Mouse (Mus musculus) liver, embryonic 14.5 days (tissue): ENCODE measurements around the gene Tet3. TPM values are rescaled to one million over a fixed set of nuclear protein-coding genes. Genes with fewer than 3 reads are reported as not detected.

Experiments
- ATAC-seq: fragments of 200-750 bp; cut with Nextera tagmentation; 2 replicates; pipeline ENCODE4 v1.8.0; 2017; ENCODE audit warnings: moderate number of reproducible peaks, mild to moderate bottlenecking, moderate library complexity; ENCODE audit not compliant: insufficient read depth
- DNase-seq, 3 experiments: peaks; one replicate each; pipeline ENCODE4 v3.0.0-alpha.2; 2012 to 2013; ENCODE audit warnings: low read depth in 3 of 3, low spot score in 3 of 3
- H3K27ac ChIP-seq: fragments of 300-500 bp; sonication (generic); 2 replicates; pipeline ENCODE4 v1.5.1; 2014; ENCODE audit warnings: moderate library complexity, mild to moderate bottlenecking, control low read depth, inconsistent platforms
- H3K27me3 ChIP-seq: fragments of 300-500 bp; sonication (generic); 2 replicates; pipeline ENCODE4 v1.6.1; 2014; ENCODE audit warnings: mild to moderate bottlenecking, low read length, moderate library complexity; ENCODE audit not compliant: control insufficient read depth, insufficient read depth
- H3K36me3 ChIP-seq: fragments of 300-500 bp; sonication (generic); replicated peaks from 2 replicates; pipeline ENCODE4 v1.6.1; 2014; ENCODE audit warnings: low read depth; ENCODE audit not compliant: control insufficient read depth, insufficient read depth
- H3K4me1 ChIP-seq, 2 experiments: fragments of 200-500 bp in 1 of 2; fragments of 300-500 bp in 1 of 2; sonication (generic) in 1 of 2; replicated peaks; 2 replicates each; pipeline ENCODE4 v1.6.1; 2012 to 2014; ENCODE audit warnings: antibody characterized with exemption in 1 of 2, inconsistent platforms in 1 of 2, low read length in 1 of 2; ENCODE audit not compliant: control insufficient read depth in 2 of 2, insufficient read depth in 2 of 2
- H3K4me2 ChIP-seq: fragments of 300-500 bp; sonication (generic); 2 replicates; pipeline ENCODE4 v1.6.1; 2014; ENCODE audit warnings: low read depth, mild to moderate bottlenecking, control low read depth, moderate library complexity
- H3K4me3 ChIP-seq, 2 experiments: fragments of 200-500 bp in 1 of 2; fragments of 300-500 bp in 1 of 2; sonication (generic) in 1 of 2; 2 replicates each; pipeline ENCODE4 v1.5.1; 2012 to 2014; ENCODE audit warnings: low read depth in 2 of 2, low read length in 2 of 2, mild to moderate bottlenecking in 2 of 2, control low read depth in 1 of 2, inconsistent platforms in 1 of 2, moderate library complexity in 1 of 2; ENCODE audit not compliant: insufficient read depth in 1 of 2
- H3K9ac ChIP-seq: fragments of 300-500 bp; sonication (generic); replicated peaks from 2 replicates; pipeline ENCODE4 v1.6.1; 2014; ENCODE audit warnings: mild to moderate bottlenecking, control low read depth, moderate library complexity
- H3K9me3 ChIP-seq: fragments of 300-500 bp; sonication (generic); 2 replicates; pipeline ENCODE4 v1.6.1; 2016; ENCODE audit warnings: low read length, mixed read lengths; ENCODE audit not compliant: control insufficient read depth
- CTCF ChIP-seq: IDR thresholded peaks from 2 replicates; pipeline ENCODE4 v1.5.1; 2016; ENCODE audit warnings: antibody characterized with exemption, low read depth, control low read depth
- EP300 ChIP-seq: IDR thresholded peaks from 2 replicates; pipeline ENCODE4 v1.6.1; 2016; ENCODE audit warnings: antibody characterized with exemption, low read depth
- WGBS: fragments of 180-500 bp; shearing (Covaris S2); extraction: QIAGEN DNeasy Blood & Tissue Kit; methylation state at CpG from one replicate; pipeline ENCODE4 v1.1.7; 2014; ENCODE audit not compliant: insufficient replicate concordance; 5-methylcytosine and 5-hydroxymethylcytosine counted together
- polyA plus RNA-seq, 2 experiments: library from polyadenylated mRNA; depleted of rRNA in 1 of 2; stranded (reverse) in 1 of 2; unstranded in 1 of 2; fragments of >200 nt; fragmentation: Nextera tagmentation in 1 of 2; extraction: Ambion mirVana in 1 of 2; gene quantifications; 2 replicates each; pipeline versions ENCODE4 v1.2.1 to v1.2.3; 2012 to 2014

Tet3 gene
- polyA plus RNA-seq, 2 experiments: 3.1 to 7.7 TPM

- H3K27me3 ChIP-seq: no peaks in the 10 kb centered on the region
- 83% methylated on average over 10 of the region's 10 CpGs for WGBS
- H3K27ac ChIP-seq: no peak overlapping the region
- TF ChIP-seq CTCF: no peak
- TF ChIP-seq EP300: no peak
- no peak for ATAC-seq
- no peak for DNase-seq
- H3K4me2 ChIP-seq: no peak overlapping the region
- no peak overlapping the region for H3K4me3 ChIP-seq
- peaks cover 15 to 22% of the 10 kb centered on the region in 2 experiments for H3K4me1 ChIP-seq
- H3K36me3 ChIP-seq: peaks cover 66% of the 10 kb centered on the region
- H3K9me3 ChIP-seq: no peaks in the 10 kb centered on the region
- H3K9ac ChIP-seq: no peak overlapping the region; the same call in 1 of the 2 replicates
Measured at GRCm38 (mm10) chr6:83357436-83357835, 101.4 kb downstream of the Tet3 start.

DNA sequence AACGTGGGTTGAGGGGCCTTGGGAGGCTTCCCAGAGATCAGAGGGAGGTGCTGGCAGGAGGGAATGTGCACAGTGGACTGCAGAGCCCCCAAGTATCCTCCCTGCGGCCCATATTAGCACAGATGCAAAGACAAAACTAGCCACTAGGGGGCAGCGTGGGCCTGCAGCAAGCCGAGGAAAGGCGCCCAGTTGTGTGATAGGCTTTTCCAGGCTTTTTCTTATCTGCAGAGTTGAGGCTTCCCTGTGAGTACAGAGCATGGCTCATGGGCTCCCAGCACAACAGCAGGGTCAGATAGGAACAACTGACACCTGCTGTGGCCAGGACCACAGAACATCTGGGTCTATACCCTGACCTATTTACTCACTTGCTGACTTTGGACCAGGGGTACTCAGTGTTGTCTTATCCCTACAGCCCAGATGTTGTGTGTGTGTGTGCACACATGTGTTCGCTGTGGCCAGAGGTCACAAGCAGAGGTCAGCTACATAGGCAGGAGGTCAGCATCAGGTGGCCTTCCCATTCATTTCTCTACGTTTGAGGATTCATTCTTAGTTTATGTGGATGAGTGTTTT is 102.2 kb downstream of the Tet3 start:
- Histone ChIP-seq H3K9me3 (no peaks in the 10 kb centered on the region), H3K36me3 (peaks cover 66% of the 10 kb centered on the region), H3K9ac (peak overlapping the region; percentile 3; the same call in 1 of the 2 replicates), H3K27ac (peak overlapping the region; percentile 44), H3K4me1 (peaks cover 18 to 24% of the 10 kb centered on the region in 2 experiments), H3K4me3 (no peak overlapping the region), H3K27me3 (no peaks in the 10 kb centered on the region), H3K4me2 (peak overlapping the region; percentile 3; the same call in 1 of the 2 replicates)
- WGBS: 26% methylated on average over 7 of the region's 7 CpGs
- TF ChIP-seq EP300: no peak
- peak; percentile 99 for TF ChIP-seq CTCF
- peak; percentile 12; the same call in 1 of the 2 replicates for ATAC-seq
- DNase-seq: peak; percentile 57 to 67 (median 66)

- Histone ChIP-seq H3K27me3 (no peaks in the 10 kb centered on the region), H3K9me3 (no peaks in the 10 kb centered on the region), H3K9ac (no peak overlapping the region), H3K36me3 (peaks cover 66% of the 10 kb centered on the region), H3K27ac (peak overlapping the region; percentile 46), H3K4me3 (no peak overlapping the region), H3K4me2 (0 out of 2 replicates have a peak overlapping the region, but pooled peaks have one; percentile 11), H3K4me1 (peaks cover 33% of the 10 kb centered on the region in 2 experiments)
- DNase-seq (no peak), ATAC-seq (no peak)
- WGBS: 76% methylated on average over 9 of the region's 9 CpGs
- TF ChIP-seq EP300: no peak
- TF ChIP-seq CTCF: no peak
Measured at GRCm38 (mm10) chr6:83354856-83355781, 103.8 kb downstream of the Tet3 start.

DNA sequence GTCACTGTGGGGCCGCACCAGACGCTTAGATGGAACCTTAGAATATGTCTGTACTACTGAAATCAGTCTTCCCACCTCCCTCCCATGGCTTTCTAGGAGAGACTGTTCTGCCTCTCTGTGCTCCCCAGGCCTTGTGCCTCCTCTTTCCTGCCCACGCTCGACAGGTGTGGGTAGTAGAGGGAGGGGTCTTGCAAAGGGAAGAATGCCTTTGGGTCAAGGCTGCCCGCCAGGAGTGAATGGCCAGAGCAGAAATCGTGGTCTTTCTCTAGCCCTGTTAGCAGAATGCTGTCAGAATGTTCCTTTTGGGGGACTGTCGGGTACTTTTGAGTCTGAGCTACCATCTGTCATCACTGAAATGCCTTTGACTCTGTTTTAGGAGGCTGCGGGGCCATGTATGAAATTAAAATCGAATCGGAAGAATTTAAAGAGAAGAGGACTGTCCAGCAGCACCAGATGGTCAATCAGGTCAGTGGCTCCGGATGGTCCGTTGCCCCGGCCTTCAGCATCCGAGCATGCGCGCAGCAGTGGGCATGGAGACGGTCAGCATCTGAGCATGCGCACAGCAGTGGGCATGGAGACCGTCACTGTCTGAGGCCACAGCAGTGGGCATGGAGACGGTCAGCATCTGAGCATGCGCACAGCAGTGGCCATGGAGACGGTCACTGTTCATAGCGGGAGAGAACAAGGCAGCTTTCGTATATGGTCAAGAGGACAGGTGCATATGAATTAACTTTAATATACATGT is 106.0 kb downstream of the Tet3 start:
- H3K27me3 ChIP-seq: no peaks in the 10 kb centered on the region
- H3K4me2 ChIP-seq: peak overlapping the region; percentile 89
- WGBS: 88% methylated on average over 24 of the region's 24 CpGs
- TF ChIP-seq EP300: no peak
- TF ChIP-seq CTCF: no peak
- H3K36me3 ChIP-seq: peaks cover 46% of the 10 kb centered on the region
- peaks cover 36 to 43% of the 10 kb centered on the region in 2 experiments for H3K4me1 ChIP-seq
- H3K9ac ChIP-seq: peak overlapping the region; percentile 99
- ATAC-seq (no peak), DNase-seq (no peak)
- peak overlapping the region; percentile 56 to 81 for H3K4me3 ChIP-seq
- peak overlapping the region; percentile 95 for H3K27ac ChIP-seq
- H3K9me3 ChIP-seq: no peaks in the 10 kb centered on the region
